In genomic region chr8:70418954-70419353, GRCm38 (mm10) we compare ENCODE assay signal across 9 mouse cellular contexts. TPM values are rescaled to one million over a fixed set of nuclear protein-coding genes. Genes with fewer than 3 reads are reported as not detected.
DNase-seq lines count a peak whose midpoint lies in the region; ATAC-seq lines count a peak whose summit lies in the region.
"Had no signal": no experiment of that assay in that cellular context is flagged by ENCODE, and none has a peak within 500 bp of the region (broad histone marks: within the 10 kb centered on the region; RNA-seq: fewer than 3 reads in every experiment).

No protein-coding gene starts in this region.

- H3K36me3 ChIP-seq in kidney, embryonic 16.5 days (ENCODE audit: insufficient read depth, low read length), result peaks cover 1% of the 10 kb centered on the region; the same call in 1 of the 2 replicates
- H3K36me3 ChIP-seq in embryonic facial prominence, embryonic 10.5 days (replicated peaks), result no peaks in the 10 kb centered on the region; the same call in 1 of the 2 replicates
- no peaks in the 10 kb centered on the region for H3K36me3 ChIP-seq in heart, embryonic 15.5 days
- H3K36me3 ChIP-seq in limb, embryonic 12.5 days, result peaks cover 3% of the 10 kb centered on the region

- peaks cover 16% of the 10 kb centered on the region; the same call in 1 of the 2 replicates for H3K4me1 ChIP-seq in kidney, embryonic 16.5 days (ENCODE audit: insufficient read depth, low read length)
- H3K4me1 ChIP-seq in embryonic facial prominence, embryonic 10.5 days, result peaks cover 57% of the 10 kb centered on the region
- H3K4me1 ChIP-seq in heart, embryonic 15.5 days (replicated peaks), result peaks cover 50% of the 10 kb centered on the region
- peaks cover 51% of the 10 kb centered on the region for H3K4me1 ChIP-seq in limb, embryonic 12.5 days (replicated peaks)

- H3K9me3 ChIP-seq in kidney, embryonic 16.5 days (ENCODE audit: low read length), result no peaks in the 10 kb centered on the region
- H3K9me3 ChIP-seq in embryonic facial prominence, embryonic 10.5 days, result no peaks in the 10 kb centered on the region
- H3K9me3 ChIP-seq in heart, embryonic 15.5 days (replicated peaks), result no peaks in the 10 kb centered on the region
- no peaks in the 10 kb centered on the region for H3K9me3 ChIP-seq in limb, embryonic 12.5 days

- H3K4me2 ChIP-seq in kidney, embryonic 16.5 days (replicated peaks; ENCODE audit: low read depth, low read length), result no peak overlapping the region
- H3K4me2 ChIP-seq in heart, embryonic 15.5 days, result peak overlapping the region; percentile 1; the same call in 1 of the 2 replicates
- H3K4me2 ChIP-seq in limb, embryonic 12.5 days, result peak overlapping the region; percentile 8; the same call in 1 of the 2 replicates

- no peaks in the 10 kb centered on the region for H3K27me3 ChIP-seq in kidney, embryonic 16.5 days (ENCODE audit: insufficient read depth, low read length)
- H3K27me3 ChIP-seq in embryonic facial prominence, embryonic 10.5 days (replicated peaks; ENCODE audit: low read depth, poor library complexity, severe bottlenecking), result 0 out of 2 replicates have a peak, but pooled peaks cover 7% of the 10 kb centered on the region
- no peaks in the 10 kb centered on the region for H3K27me3 ChIP-seq in heart, embryonic 15.5 days
- 0 out of 2 replicates have a peak, but pooled peaks cover 3% of the 10 kb centered on the region for H3K27me3 ChIP-seq in limb, embryonic 12.5 days

- no peak overlapping the region for H3K4me3 ChIP-seq in kidney, embryonic 16.5 days (ENCODE audit: low read length)
- no peak overlapping the region for H3K4me3 ChIP-seq in embryonic facial prominence, embryonic 10.5 days
- H3K4me3 ChIP-seq in heart, embryonic 15.5 days, result no peak overlapping the region
- H3K4me3 ChIP-seq in limb, embryonic 12.5 days (replicated peaks), result no peak overlapping the region

- no peak overlapping the region for H3K27ac ChIP-seq in kidney, embryonic 16.5 days (ENCODE audit: low read length)
- H3K27ac ChIP-seq in embryonic facial prominence, embryonic 10.5 days (replicated peaks), result no peak overlapping the region
- H3K27ac ChIP-seq in heart, embryonic 15.5 days, result peak overlapping the region; percentile 53
- H3K27ac ChIP-seq in limb, embryonic 12.5 days, result peak overlapping the region; percentile 14; the same call in 1 of the 2 replicates

- 39% methylated on average over 14 of the region's 14 CpGs for WGBS in kidney, embryonic 16.5 days
- WGBS in embryonic facial prominence, embryonic 10.5 days, result 79% methylated on average over 14 of the region's 14 CpGs
- WGBS in heart, embryonic 15.5 days, result 33% methylated on average over 14 of the region's 14 CpGs
- 37% methylated on average over 14 of the region's 14 CpGs for WGBS in limb, embryonic 12.5 days

- H3K9ac ChIP-seq in kidney, embryonic 16.5 days (replicated peaks; ENCODE audit: low read length), result no peak overlapping the region
- H3K9ac ChIP-seq in heart, embryonic 15.5 days, result no peak overlapping the region
- H3K9ac ChIP-seq in limb, embryonic 12.5 days (replicated peaks), result no peak overlapping the region

- peak; percentile 56; the same call in 1 of the 2 replicates for ATAC-seq in kidney, embryonic 16.5 days (ENCODE audit: low FRiP score, low TSS enrichment)
- ATAC-seq in heart, embryonic 15.5 days (replicated peaks; ENCODE audit: insufficient number of reproducible peaks, insufficient read depth, low FRiP score, low read depth), result peak; percentile 48; the same call in 1 of the 2 replicates
- ATAC-seq in limb, embryonic 12.5 days (ENCODE audit: insufficient number of reproducible peaks, insufficient read depth, low FRiP score, low TSS enrichment, low read depth), result 0 out of 2 replicates have a peak, but pooled peaks have one; percentile 12
- ATAC-seq in erythroid progenitor cell, adult 5-6 weeks (replicated peaks; ENCODE audit: low FRiP score, poor library complexity, severe bottlenecking), result no peak

- DNase-seq in kidney, adult 11 months, result no peak
- peak; percentile 37 for DNase-seq in embryonic facial prominence, embryonic 10.5 days (ENCODE audit: low spot score)
- no peak for DNase-seq in spleen, adult 12 weeks (ENCODE audit: low spot score)
- DNase-seq in adrenal gland, adult 2 months, result no peak

RNA-seq across cellular contexts. Expression of gene Crtc1, which starts 20.4 kb away (rescaled TPM):
- polyA plus RNA-seq in kidney, embryonic 16.5 days (2015; fragmentation: Nextera tagmentation; extraction: Ambion mirVana), result 19.9 and 22.3 TPM in 2 replicates
- polyA plus RNA-seq in embryonic facial prominence, embryonic 10.5 days (2016; fragmentation: Nextera tagmentation; extraction: Ambion mirVana), result 17.3 and 20.6 TPM in 2 replicates
- polyA plus RNA-seq in heart, embryonic 15.5 days (2015; fragmentation: Nextera tagmentation; extraction: Ambion mirVana), result 8.7 and 14.2 TPM in 2 replicates
- polyA plus RNA-seq in limb, embryonic 12.5 days (2016; fragmentation: Nextera tagmentation; extraction: Ambion mirVana), result 18.4 and 24.8 TPM in 2 replicates
- 3.8 and 8.6 TPM in 2 replicates for total RNA-seq in erythroid progenitor cell, adult 5-6 weeks (2015; ENCODE audit: low replicate concordance)
- 0.64 and 2.3 TPM in 2 replicates for total RNA-seq in erythroid progenitor cell, adult 5-6 weeks (2017; ENCODE audit: low replicate concordance)
- total RNA-seq in adrenal gland, adult 2 months (2021), result 10 to 100 TPM; 20.6 to 25.0 TPM
- polyA plus RNA-seq in adrenal gland, adult 2 months (2012; rRNA removed), result 48.5 and 50.5 TPM in 2 replicates

RNA-seq across cellular contexts. Expression of gene Comp, which starts 45.6 kb away (rescaled TPM):
- polyA plus RNA-seq in kidney, embryonic 16.5 days (2015; fragmentation: Nextera tagmentation; extraction: Ambion mirVana), result 0.21 and 1.00 TPM in 2 replicates
- polyA plus RNA-seq in embryonic facial prominence, embryonic 10.5 days (2016; fragmentation: Nextera tagmentation; extraction: Ambion mirVana), result 0.19 and 0.37 TPM in 2 replicates
- polyA plus RNA-seq in heart, embryonic 15.5 days (2015; fragmentation: Nextera tagmentation; extraction: Ambion mirVana), result 2.8 and 4.0 TPM in 2 replicates
- polyA plus RNA-seq in limb, embryonic 12.5 days (2016; fragmentation: Nextera tagmentation; extraction: Ambion mirVana), result 2.8 and 5.8 TPM in 2 replicates
- not detected in 2 replicates for total RNA-seq in erythroid progenitor cell, adult 5-6 weeks (2015; ENCODE audit: low replicate concordance)
- 0.39 TPM in 1 of 2 replicates, not detected in the other for total RNA-seq in erythroid progenitor cell, adult 5-6 weeks (2017; ENCODE audit: low replicate concordance)
- total RNA-seq in adrenal gland, adult 2 months (2021), result under 1 TPM; 0.14 to 0.35 TPM
- polyA plus RNA-seq in adrenal gland, adult 2 months (2012; rRNA removed), result 0.38 and 0.44 TPM in 2 replicates
- total RNA-seq: MEL had no signal

RNA-seq across cellular contexts. Expression of gene Klhl26, which starts 57.8 kb away (rescaled TPM):
- 25.0 and 26.8 TPM in 2 replicates for polyA plus RNA-seq in kidney, embryonic 16.5 days (2015; fragmentation: Nextera tagmentation; extraction: Ambion mirVana)
- polyA plus RNA-seq in embryonic facial prominence, embryonic 10.5 days (2016; fragmentation: Nextera tagmentation; extraction: Ambion mirVana), result 22.4 and 24.1 TPM in 2 replicates
- polyA plus RNA-seq in heart, embryonic 15.5 days (2015; fragmentation: Nextera tagmentation; extraction: Ambion mirVana), result 8.7 and 12.7 TPM in 2 replicates
- polyA plus RNA-seq in limb, embryonic 12.5 days (2016; fragmentation: Nextera tagmentation; extraction: Ambion mirVana), result 26.8 and 27.3 TPM in 2 replicates
- total RNA-seq in erythroid progenitor cell, adult 5-6 weeks (2015; ENCODE audit: low replicate concordance), result 5.0 and 10.1 TPM in 2 replicates
- 4.0 and 5.1 TPM in 2 replicates for total RNA-seq in erythroid progenitor cell, adult 5-6 weeks (2017; ENCODE audit: low replicate concordance)
- total RNA-seq in adrenal gland, adult 2 months (2021), result 10 to 100 TPM; 21.7 to 25.8 TPM
- 119 and 121 TPM in 2 replicates for polyA plus RNA-seq in adrenal gland, adult 2 months (2012; rRNA removed)

Comparison
In these comparisons a context has a peak if more than half of its experiments do, and no peak if none do; other contexts are left out.
1. H3K27ac ChIP-seq: peak in heart, embryonic 15.5 days (single experiment) and limb, embryonic 12.5 days (single experiment); none in kidney, embryonic 16.5 days (single experiment) and embryonic facial prominence, embryonic 10.5 days (single experiment).